Mouse (Mus musculus): ENCODE measurements around the gene Gm10338.
"Not testable (repeated sequence)": the region's sequence is repeated elsewhere in the genome, so short reads cannot be mapped to it uniquely, and the experiment has no call there.

Gene Gm10338

GRCm38 (mm10) chr14:7595492-7595891 lies at the start of gene Gm10338:
Gene Gm10338, minus strand, starts transcription at chr14:7595592.
- DNase-seq (ENCODE audit: low read depth, low spot score) = not testable (repeated sequence)

GRCm38 (mm10) chr14:7643872-7644271 lies 48.5 kb upstream of the Gm10338 start, which contains the start of gene Gm10128:
Gene Gm10128, minus strand, starts transcription at chr14:7643972.
- not testable (repeated sequence) for DNase-seq (ENCODE audit: low read depth, low spot score)

GRCm38 (mm10) chr14:7568382-7568781 lies 27.0 kb downstream of the Gm10338 start, which contains the start of gene Gm3558:
Gene Gm3558, minus strand, starts transcription at chr14:7568566.
- DNase-seq (ENCODE audit: low read depth, low spot score) = not testable (repeated sequence)

GRCm38 (mm10) chr14:7567890-7568289 lies 27.5 kb downstream of the Gm10338 start:
- not testable (repeated sequence) for DNase-seq (ENCODE audit: low read depth, low spot score)

GRCm38 (mm10) chr14:7567266-7567665 lies 28.1 kb downstream of the Gm10338 start:
- DNase-seq (ENCODE audit: low read depth, low spot score) = not testable (repeated sequence)

Data from 3T3-L1 (cell line).